Mouse (Mus musculus): ENCODE results near the gene Oog2.
"Not testable (repeated sequence)": the region's sequence is repeated elsewhere in the genome, so short reads cannot be mapped to it uniquely, and the experiment has no call there.

The Oog2 gene

DNA sequence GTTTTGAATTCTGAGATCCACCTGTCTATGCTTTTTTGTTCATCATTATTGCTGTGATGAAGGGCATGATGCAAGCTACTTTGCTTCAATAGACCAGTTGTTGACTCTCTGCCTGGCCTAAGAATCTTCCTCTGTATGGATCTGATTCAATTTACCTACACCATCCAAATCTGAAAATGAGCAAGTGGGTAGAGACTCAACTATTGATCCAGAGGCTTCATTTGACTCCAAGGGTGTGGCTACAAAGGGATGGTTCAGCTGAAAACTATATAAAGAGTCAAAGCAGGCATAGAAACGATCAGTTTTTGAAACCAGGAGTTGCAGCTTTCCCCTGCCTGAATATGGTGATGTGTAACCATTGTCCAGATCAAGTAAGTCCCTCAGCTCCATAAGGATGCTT, at the start of gene Oog2:
TSS of gene Oog2 (plus strand) at position 301 of the 400 bp plus-strand sequence.
- in situ Hi-C loops (cut with MboI, MseI): no loop called here

DNA sequence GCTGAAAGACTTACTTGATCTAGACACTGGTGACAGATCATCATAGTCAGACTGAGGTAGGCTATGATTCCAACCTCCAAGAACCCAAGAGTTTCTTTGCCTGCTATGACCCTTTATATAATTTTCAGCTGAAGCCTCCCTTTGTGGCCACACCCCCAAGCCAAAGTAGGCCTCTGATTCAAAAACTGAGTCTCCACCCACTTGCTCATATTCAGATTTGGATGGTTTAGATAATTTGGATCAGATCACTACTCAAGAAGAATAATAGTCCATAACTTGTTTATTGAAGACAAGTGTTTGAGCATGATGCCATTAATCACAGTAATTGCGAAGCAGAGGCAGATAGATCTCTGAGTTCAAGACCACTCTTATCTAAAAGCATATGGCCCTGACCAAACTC, 28.0 kb upstream of the Oog2 start, which contains the start of gene Oog3:
TSS of gene Oog3 (minus strand) at position 101 of the 400 bp plus-strand sequence.
- in situ Hi-C loops (cut with MboI, MseI): no loop called here

DNA sequence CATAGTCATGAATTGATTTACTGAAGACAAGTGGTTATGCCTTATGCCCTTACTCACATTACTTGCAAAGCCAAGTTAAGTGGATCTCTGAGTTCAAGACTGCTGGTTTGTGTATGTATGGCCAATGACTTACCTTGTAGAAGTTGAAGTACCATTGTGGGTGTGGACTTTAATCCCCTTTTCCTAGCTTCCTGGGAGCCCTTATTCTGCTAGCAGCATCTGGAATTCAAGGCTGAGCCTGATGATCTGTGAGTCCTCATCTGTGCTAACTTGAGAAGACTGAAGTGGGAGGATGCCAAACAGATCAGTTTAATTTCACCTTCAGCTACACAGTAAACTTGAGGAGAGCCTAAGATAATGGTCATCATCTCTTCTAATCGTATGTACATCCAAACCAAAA, 22.7 kb downstream of the Oog2 start, which contains the start of gene C87977:
TSS of gene C87977 (minus strand) at position 101 of the 400 bp plus-strand sequence.
- in situ Hi-C loops (cut with MboI, MseI): not testable (repeated sequence)

Measured in T-helper 17 cell (primary cell).